Comparison of ENCODE assay signal across 22 mouse cellular contexts in the genomic region with DNA sequence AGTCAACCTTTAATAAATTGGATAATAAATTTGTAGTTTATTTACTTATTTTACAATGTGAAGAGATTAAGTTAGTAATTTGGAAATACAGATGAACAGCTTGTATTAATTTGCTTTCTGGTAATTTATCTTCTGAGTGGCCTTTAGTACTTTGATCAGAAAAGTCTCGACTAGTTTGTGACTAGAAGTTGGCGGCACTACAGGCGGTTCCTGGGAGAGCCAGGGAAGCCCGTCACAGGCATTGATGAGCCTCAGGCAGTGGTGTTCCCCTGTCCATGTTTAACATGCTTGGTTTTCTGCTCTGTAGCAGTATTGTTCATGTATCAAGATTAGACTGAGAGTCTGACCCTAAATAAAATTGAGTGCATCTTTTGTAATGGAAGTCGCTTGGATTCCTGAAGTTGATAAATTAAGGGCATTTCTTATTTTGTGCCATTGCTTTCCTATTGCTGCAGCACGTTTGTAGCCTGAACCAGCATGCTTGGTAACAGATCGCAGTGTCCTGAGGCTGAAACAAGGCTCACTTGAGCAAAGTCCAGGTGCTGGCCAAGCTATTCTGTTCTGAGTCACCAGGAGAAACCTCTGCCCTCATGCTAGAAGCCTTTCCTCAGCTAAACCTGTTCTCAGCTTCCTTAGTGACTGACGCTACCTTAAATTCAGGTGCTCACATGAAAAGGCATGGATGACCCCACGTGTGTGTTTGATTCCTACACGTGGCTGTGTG. TPM values are rescaled to one million over a fixed set of nuclear protein-coding genes. Genes with fewer than 3 reads are reported as not detected.
DNase-seq lines count a peak whose midpoint lies in the region; ATAC-seq and TF ChIP-seq lines count a peak whose summit lies in the region.
"Had no signal": no experiment of that assay in that cellular context is flagged by ENCODE, and none has a peak within 500 bp of the region (broad histone marks: within the 10 kb centered on the region; RNA-seq: fewer than 3 reads in every experiment).

No protein-coding gene starts in this region.

- 0 out of 2 replicates have a peak, but pooled peaks cover 2% of the 10 kb centered on the region for H3K4me1 ChIP-seq in liver, embryonic 11.5 days (replicated peaks; ENCODE audit: control insufficient read depth, insufficient read depth, low read length)
- H3K4me1 ChIP-seq in liver, postnatal 0 days (ENCODE audit: insufficient read depth) = peaks cover 10% of the 10 kb centered on the region; the same call in 1 of the 2 replicates
- peaks cover 14% of the 10 kb centered on the region; the same call in 1 of the 2 replicates for H3K4me1 ChIP-seq in kidney, adult 2 months (ENCODE audit: control insufficient read depth, insufficient read depth, low read length)

- no peaks in the 10 kb centered on the region for H3K9me3 ChIP-seq in liver, embryonic 11.5 days (ENCODE audit: control insufficient read depth, low read length)
- no peaks in the 10 kb centered on the region for H3K9me3 ChIP-seq in liver, postnatal 0 days (ENCODE audit: low read length)
- H3K9me3 ChIP-seq: embryonic facial prominence, embryonic 13.5 days; heart, embryonic 12.5 days; liver, embryonic 13.5 days; lung, embryonic 15.5 days; midbrain, embryonic 13.5 days; neural tube, embryonic 13.5 days had no signal

- no peak for TF ChIP-seq EP300 in liver, postnatal 0 days (IDR thresholded peaks at IDR 0.05; ENCODE audit: low read depth)

- no peaks in the 10 kb centered on the region for H3K27me3 ChIP-seq in liver, embryonic 11.5 days (replicated peaks; ENCODE audit: control insufficient read depth, insufficient read depth, low read length)
- no peaks in the 10 kb centered on the region for H3K27me3 ChIP-seq in liver, postnatal 0 days (ENCODE audit: insufficient read depth, low read length)
- H3K27me3 ChIP-seq in kidney, adult 2 months (replicated peaks; ENCODE audit: control insufficient read depth, insufficient read depth, low read length) = no peaks in the 10 kb centered on the region
- H3K27me3 ChIP-seq: embryonic facial prominence, embryonic 13.5 days; heart, embryonic 12.5 days; liver, embryonic 13.5 days; lung, embryonic 15.5 days; midbrain, embryonic 13.5 days; neural tube, embryonic 13.5 days had no signal

- H3K4me2 ChIP-seq in liver, embryonic 11.5 days = no peak overlapping the region
- no peak overlapping the region for H3K4me2 ChIP-seq in liver, postnatal 0 days (ENCODE audit: low read depth, low read length)
- H3K4me2 ChIP-seq: embryonic facial prominence, embryonic 13.5 days; heart, embryonic 12.5 days; hindbrain, embryonic 14.5 days; liver, embryonic 13.5 days; lung, embryonic 15.5 days; midbrain, embryonic 13.5 days; neural tube, embryonic 13.5 days had no signal

- H3K4me3 ChIP-seq in liver, embryonic 11.5 days (ENCODE audit: low read depth, low read length) = no peak overlapping the region
- no peak overlapping the region for H3K4me3 ChIP-seq in liver, postnatal 0 days (ENCODE audit: low read depth, low read length)
- H3K4me3 ChIP-seq in kidney, adult 2 months (ENCODE audit: insufficient read depth, low read depth, low read length) = no peak overlapping the region
- H3K4me3 ChIP-seq: embryonic facial prominence, embryonic 13.5 days; heart, embryonic 12.5 days; left cerebral cortex, adult 2 months; liver, embryonic 13.5 days; lung, embryonic 15.5 days; midbrain, embryonic 13.5 days; neural tube, embryonic 13.5 days had no signal

- H3K27ac ChIP-seq in liver, embryonic 11.5 days (ENCODE audit: low read depth, low read length) = no peak overlapping the region
- no peak overlapping the region for H3K27ac ChIP-seq in liver, postnatal 0 days (ENCODE audit: low read depth)
- H3K27ac ChIP-seq in kidney, adult 2 months (ENCODE audit: insufficient read depth, low read depth, low read length) = peak overlapping the region; percentile 29
- H3K27ac ChIP-seq: embryonic facial prominence, embryonic 13.5 days; hindbrain, embryonic 14.5 days; left cerebral cortex, adult 2 months; liver, embryonic 13.5 days; lung, embryonic 15.5 days; midbrain, embryonic 13.5 days; neural tube, embryonic 13.5 days had no signal

- WGBS in liver, embryonic 11.5 days = 88% methylated on average over 10 of the region's 10 CpGs
- 82% methylated on average over 10 of the region's 10 CpGs for WGBS in liver, postnatal 0 days (ENCODE audit: insufficient replicate concordance)
- 61% methylated on average over 10 of the region's 10 CpGs for WGBS in kidney, adult 2 months

- TF ChIP-seq CTCF in liver, postnatal 0 days (IDR thresholded peaks at IDR 0.05; ENCODE audit: low read depth) = no peak
- TF ChIP-seq CTCF in kidney, adult 2 months (conservative IDR thresholded peaks at IDR 0.05; ENCODE audit: insufficient read depth, insufficient read length, low read depth, low read length) = no peak

- ATAC-seq in liver, embryonic 11.5 days (replicated peaks; ENCODE audit: low FRiP score) = no peak
- ATAC-seq in liver, postnatal 0 days = no peak
- ATAC-seq: forebrain, embryonic 16.5 days; midbrain, embryonic 13.5 days had no signal

- no peak for TF ChIP-seq POLR2A in kidney, adult 2 months (IDR thresholded peaks at IDR 0.05; ENCODE audit: low read depth, low read length)

- DNase-seq in liver, embryonic 11.5 days (ENCODE audit: low spot score) = peak; percentile 26
- no peak for DNase-seq in liver, postnatal 0 days
- peak; percentile 85 for DNase-seq in kidney, adult 2 months
- peak; percentile 60 to 85 for DNase-seq in kidney, postnatal 25 days
- DNase-seq in right cerebral cortex, postnatal 4 days = no peak
- no peak for DNase-seq in adrenal gland, postnatal 36 days
- no peak for DNase-seq in layer of hippocampus, adult 8-10 months (ENCODE audit: low spot score in 2 of 2)
- DNase-seq: cerebellum, adult 9-10 months; heart, postnatal 36 days; layer of hippocampus, adult 9-11 months; left cerebral cortex, postnatal 4 days; liver, embryonic 13.5 days; spleen, adult 18-20 months; thymus, postnatal 4 days had no signal

- peaks cover 21% of the 10 kb centered on the region for H3K36me3 ChIP-seq in liver, embryonic 11.5 days (ENCODE audit: control insufficient read depth, insufficient read depth, low read length)
- peaks cover 34% of the 10 kb centered on the region for H3K36me3 ChIP-seq in liver, postnatal 0 days (replicated peaks; ENCODE audit: insufficient read depth, low read length)
- H3K36me3 ChIP-seq in kidney, adult 2 months (ENCODE audit: control insufficient read depth, insufficient read depth, low read length) = peaks cover 3% of the 10 kb centered on the region

- no peak overlapping the region for H3K9ac ChIP-seq in liver, embryonic 11.5 days (ENCODE audit: low read depth, low read length)
- H3K9ac ChIP-seq in liver, postnatal 0 days (replicated peaks) = no peak overlapping the region
- H3K9ac ChIP-seq: embryonic facial prominence, embryonic 13.5 days; heart, embryonic 12.5 days; hindbrain, embryonic 14.5 days; liver, embryonic 13.5 days; lung, embryonic 15.5 days; midbrain, embryonic 13.5 days; neural tube, embryonic 13.5 days had no signal

RNA-seq across cellular contexts. Expression of gene Dera, which starts 2.6 kb away (rescaled TPM):
- 87.3 and 87.5 TPM in 2 replicates for polyA plus RNA-seq in liver, embryonic 11.5 days (2014; fragmentation: Nextera tagmentation; extraction: Ambion mirVana)
- 42.5 and 43.6 TPM in 2 replicates for polyA plus RNA-seq in liver, postnatal 0 days (2015; fragmentation: Nextera tagmentation; extraction: Ambion mirVana)
- 36.0 and 38.2 TPM in 2 replicates for polyA plus RNA-seq in kidney, adult 2 months (2012; rRNA removed)
- total RNA-seq in adrenal gland, postnatal 36 days (2021) = 10 to 100 TPM; 14.2 to 25.2 TPM
- 1 to 10 TPM; 5.8 to 7.1 (median 6.2) TPM for total RNA-seq in layer of hippocampus, adult 8-10 months (2022)

RNA-seq across cellular contexts. Expression of gene Strap, which starts 16.8 kb away (rescaled TPM):
- polyA plus RNA-seq in liver, embryonic 11.5 days (2014; fragmentation: Nextera tagmentation; extraction: Ambion mirVana) = 188 and 201 TPM in 2 replicates
- polyA plus RNA-seq in liver, postnatal 0 days (2015; fragmentation: Nextera tagmentation; extraction: Ambion mirVana) = 57.7 and 60.1 TPM in 2 replicates
- polyA plus RNA-seq in kidney, adult 2 months (2012; rRNA removed) = 29.7 and 31.1 TPM in 2 replicates
- 100 to 1,000 TPM; 120 to 128 TPM for total RNA-seq in adrenal gland, postnatal 36 days (2021)
- total RNA-seq in layer of hippocampus, adult 8-10 months (2022) = 100 to 1,000 TPM; 105 to 120 (median 109) TPM

Comparison
In these comparisons a context has a peak if more than half of its experiments do, and no peak if none do; other contexts are left out.
1. DNase-seq: peak in liver, embryonic 11.5 days (single experiment), kidney, adult 2 months (single experiment) and kidney, postnatal 25 days (2 of 2); none in liver, postnatal 0 days (single experiment), right cerebral cortex, postnatal 4 days (single experiment), adrenal gland, postnatal 36 days (0 of 2) and layer of hippocampus, adult 8-10 months (0 of 2).